Mouse (Mus musculus): ENCODE measurements around the gene Arpc3. TPM values are rescaled to one million over a fixed set of nuclear protein-coding genes. Genes with fewer than 3 reads are reported as not detected.

The Arpc3 gene
- total RNA-seq (2021) = 10 to 100 TPM; 54.0 to 63.0 TPM
- long read RNA-seq, experiment 1, partial matches to known transcripts = 3 of 6 reads
- long read RNA-seq, experiment 1, other reads (novel, unspliced or antisense) = 0 of 6 reads
- long read RNA-seq, experiment 2, partial matches to known transcripts = 1 of 7 reads
- long read RNA-seq, experiment 2, other reads (novel, unspliced or antisense) = 2 of 7 reads

DNA sequence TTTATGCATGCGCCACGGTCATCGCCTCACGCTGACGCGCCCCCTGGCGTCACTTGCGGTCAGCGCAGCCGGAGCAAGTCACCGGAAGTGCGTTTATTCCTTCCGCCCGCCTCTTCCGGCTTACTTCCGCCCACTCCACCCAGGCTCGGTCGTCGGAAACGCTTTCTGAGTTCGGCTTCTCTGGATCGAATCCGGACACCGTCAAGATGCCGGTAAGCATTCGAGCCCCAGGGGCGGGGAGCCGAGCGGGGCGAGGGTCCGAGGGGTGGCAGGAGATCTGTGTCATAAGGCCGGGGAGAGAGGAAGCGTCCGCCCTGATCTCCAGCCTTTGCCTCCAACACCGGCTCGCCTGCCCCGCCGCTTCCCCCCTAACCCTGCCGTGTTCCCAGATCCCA lies at the start of gene Arpc3:
Arpc3 (plus strand) TSS at position 93 of the 395 bp plus-strand sequence.
- peak; percentile 90 for DNase-seq (ENCODE audit: low spot score)

DNA sequence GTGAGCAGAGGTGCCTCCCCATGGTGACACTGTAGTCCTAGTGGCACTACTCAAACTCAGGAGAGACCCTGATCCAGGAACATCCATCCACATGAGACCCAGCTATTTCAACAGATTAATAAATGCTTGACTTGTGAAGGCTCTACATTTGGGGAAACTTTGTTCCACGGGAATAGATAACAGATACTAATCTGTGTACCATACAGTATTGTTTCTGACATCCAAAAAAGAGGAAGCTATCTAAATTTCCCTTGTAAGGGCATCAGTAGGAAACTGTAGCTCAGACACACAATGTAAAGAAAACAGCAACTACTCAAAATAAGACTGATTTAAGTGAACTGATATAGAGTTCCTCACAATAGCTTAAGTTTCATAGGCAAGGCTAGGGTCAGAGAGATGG lies 48.8 kb upstream of the Arpc3 start:
- no peak for DNase-seq (ENCODE audit: low spot score)

DNA sequence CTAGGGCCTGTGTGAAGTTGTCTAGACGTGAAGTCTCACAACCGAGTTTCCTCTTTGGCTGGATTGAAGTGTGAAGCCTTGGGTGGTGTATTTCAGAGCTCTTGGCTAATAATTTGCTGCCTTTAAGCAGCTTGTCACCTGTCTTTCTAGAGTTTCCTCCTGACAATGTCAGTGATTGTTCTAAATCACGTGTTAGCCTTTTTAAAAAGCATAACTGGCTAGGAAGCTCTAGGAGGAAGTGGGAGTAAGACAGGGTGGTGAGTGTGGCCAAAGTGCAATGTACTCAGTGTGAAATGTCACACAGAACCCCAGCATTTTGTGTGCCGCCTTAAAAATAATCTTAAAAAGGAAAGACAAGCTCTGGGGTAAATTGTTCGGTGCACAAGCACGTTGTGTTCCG lies 47.9 kb upstream of the Arpc3 start:
- DNase-seq (ENCODE audit: low spot score) = no peak

DNA sequence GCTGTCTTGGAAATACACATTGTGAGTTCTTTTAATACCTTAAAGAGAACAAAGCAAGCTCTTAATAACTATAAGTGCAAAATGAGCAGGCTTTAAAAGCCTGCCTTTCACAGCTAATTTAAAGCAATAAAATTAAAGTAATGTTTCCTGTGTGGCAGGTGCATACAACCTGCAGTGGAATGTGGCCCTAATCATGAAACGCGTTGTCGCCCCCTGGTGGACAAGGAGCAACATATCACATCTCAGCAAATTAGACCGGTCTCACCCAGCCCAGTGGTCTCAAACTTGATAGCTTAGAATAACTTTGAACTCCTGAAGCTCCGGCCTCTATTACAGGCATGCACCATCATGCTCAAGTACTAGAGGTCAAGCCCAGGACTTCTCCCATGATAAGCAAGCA lies 47.4 kb upstream of the Arpc3 start:
- DNase-seq (ENCODE audit: low spot score) = peak; percentile 75

DNA sequence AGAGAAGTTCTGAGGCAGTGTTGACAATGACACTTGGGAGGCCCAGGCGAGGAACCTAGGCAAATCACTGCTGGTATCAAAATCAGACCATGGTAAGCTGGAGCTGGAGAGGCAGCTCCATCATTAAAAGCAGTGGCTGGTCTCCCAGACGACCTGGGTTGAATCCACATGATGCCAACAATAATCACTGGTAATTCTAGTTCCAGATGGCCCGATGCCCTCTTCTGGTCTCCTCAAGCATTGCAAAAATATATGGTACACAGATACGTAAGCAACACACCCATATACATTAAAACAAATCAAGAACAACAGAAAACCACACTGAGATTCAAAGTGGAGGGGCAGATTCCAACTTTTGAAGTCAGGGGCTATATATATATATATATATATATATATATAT lies 45.9 kb upstream of the Arpc3 start:
- DNase-seq (ENCODE audit: low spot score) = no peak

DNA sequence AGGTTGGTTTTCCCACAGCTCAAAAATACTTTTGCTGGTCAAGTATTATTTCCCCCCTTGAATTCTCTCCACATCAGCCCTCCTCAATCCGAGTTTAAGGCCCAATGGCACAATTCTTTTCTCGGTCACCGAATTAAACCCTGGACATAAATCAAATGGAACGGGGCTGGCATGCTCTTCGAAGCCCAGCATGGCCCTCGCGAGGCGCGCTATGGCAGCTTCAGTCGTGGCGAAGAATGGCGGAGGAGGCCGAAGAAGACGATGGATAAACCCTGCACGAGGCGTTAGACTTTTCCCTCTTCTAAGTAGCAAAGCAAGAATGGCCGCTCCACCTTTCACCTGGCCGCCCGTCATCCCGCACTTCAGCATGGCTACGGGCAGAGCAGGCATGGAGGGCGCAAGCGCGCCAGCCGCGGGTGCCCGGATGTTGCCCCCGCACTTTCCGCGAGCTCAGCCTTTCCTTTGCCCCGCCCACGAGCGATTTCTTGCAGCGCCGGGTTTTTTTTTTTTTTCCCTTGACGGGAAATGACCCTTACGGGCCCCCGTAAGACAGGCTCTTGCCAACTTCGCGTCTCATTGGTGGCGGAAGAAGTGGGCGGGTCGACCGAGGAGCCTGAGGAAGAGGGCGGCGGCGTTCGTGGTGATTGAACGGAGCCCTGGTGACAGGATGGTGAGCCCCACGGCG lies 37.7 kb upstream of the Arpc3 start, which contains the start of the genes Rad9b and Vps29:
Rad9b (minus strand) TSS at position 427 of the 685 bp plus-strand sequence.
Vps29 (plus strand) TSS at position 563 of the 685 bp plus-strand sequence.
- DNase-seq (ENCODE audit: low spot score) = peak; percentile 98

DNA sequence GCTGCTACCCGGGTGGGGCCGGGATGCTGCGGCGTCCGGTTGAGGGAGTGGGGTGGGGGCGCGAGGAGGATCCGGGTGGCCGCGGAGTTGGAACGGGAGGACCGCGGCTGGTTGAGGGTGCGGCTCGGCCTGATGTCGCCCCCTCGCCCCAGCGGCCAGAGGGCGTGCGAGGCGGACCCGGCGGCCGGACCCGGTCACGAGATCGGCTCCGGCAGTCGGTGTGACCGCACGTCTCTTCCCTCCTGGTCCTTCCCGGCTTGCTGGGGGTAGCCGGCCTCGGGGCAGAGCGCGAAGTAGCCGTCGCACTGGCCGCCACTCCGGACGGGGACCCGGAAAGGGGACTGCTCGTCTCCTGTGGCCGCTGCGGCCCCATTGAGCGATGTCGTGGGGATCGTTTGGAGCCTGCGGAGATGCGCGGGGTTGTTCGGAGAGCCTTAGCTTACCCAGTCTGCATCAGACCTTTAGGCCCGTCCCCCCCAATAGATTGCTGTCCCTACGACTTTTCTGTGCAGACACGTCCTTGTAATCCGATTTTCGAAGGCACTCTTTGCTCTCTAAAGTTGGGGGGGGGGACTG lies 37.1 kb upstream of the Arpc3 start:
- no peak for DNase-seq (ENCODE audit: low spot score)

DNA sequence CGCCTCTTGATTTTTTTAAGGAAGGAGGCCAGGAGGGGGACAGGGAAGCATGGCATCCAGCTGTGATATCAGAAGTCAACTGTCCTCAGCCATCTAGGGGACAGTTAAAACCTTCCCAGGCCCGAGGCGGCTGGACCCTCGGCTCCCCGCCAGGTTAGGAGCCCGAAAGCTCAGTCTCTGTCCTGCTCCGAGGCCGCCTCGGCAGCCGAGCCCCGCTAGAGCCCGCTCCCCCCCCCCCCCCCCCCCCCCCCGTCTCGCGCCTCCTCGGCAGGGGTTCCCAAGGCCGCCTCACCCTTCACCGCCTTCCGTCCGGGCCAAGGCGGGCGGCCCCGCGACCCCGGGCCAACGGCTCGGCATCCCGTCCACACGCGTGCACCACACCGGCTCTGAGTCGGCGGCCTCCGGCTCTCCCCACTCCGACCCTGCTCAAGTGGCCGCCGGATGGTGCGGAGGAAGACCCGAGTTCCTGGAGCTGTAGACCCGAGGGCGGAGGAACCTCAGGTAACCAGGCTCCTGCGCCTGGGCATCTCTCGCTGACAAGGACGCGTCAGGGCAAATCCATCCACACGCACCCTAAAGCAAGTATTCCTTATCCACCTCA lies 20.0 kb upstream of the Arpc3 start, which contains the start of gene Gpn3:
Gpn3 (plus strand) TSS at position 286 of the 601 bp plus-strand sequence.
- no peak for DNase-seq (ENCODE audit: low spot score)

DNA sequence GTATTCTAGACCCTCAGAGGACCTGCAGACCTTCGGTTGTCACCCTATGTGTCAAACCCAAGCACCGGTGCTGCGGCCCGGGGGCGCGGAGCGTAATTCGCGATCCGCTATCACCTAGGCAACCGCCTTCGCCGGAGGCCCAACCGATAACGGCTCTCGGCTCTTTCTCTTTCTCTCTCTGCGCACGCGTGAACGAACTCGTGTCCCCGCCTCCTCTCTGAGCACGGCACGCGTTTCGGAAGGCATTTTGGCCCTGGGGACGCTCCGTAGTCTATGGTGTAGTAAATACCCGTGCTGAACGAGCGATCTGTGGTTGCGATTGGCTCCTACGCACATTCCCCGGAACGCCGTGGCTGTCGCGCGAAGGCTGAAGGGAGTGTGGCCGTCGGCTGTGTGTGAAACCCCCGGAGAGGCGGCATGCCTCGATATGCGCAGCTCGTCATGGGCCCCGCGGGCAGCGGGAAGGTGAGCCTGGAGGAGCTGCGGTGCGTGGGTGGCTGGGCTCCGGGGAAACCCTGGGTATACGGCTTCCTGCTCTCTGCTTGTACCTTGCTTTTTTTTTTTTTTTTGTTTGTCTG lies 19.4 kb upstream of the Arpc3 start, which contains the start of gene Fam216a:
Fam216a (minus strand) TSS at position 173 of the 578 bp plus-strand sequence.
- DNase-seq (ENCODE audit: low spot score) = peak; percentile 100

DNA sequence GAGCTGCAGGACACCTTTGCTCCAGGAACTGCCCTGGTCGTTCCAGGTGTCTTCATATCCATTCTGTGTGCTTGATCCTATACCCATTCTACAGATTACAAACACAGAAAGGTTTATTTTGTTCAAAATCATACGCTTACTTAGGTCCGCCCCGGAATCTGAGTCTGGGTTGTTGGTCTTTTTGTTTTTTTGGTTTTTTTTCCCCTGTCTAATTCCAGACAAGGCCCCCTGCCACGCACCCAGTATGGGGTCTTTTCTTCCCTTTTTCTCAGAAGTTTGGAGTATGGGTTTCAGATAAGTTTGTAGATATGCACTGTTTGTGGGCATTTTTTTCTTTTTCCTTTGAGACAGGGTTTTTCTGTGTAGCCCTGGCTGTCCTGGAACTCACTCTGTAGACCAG lies 18.8 kb upstream of the Arpc3 start:
- DNase-seq (ENCODE audit: low spot score) = no peak

DNA sequence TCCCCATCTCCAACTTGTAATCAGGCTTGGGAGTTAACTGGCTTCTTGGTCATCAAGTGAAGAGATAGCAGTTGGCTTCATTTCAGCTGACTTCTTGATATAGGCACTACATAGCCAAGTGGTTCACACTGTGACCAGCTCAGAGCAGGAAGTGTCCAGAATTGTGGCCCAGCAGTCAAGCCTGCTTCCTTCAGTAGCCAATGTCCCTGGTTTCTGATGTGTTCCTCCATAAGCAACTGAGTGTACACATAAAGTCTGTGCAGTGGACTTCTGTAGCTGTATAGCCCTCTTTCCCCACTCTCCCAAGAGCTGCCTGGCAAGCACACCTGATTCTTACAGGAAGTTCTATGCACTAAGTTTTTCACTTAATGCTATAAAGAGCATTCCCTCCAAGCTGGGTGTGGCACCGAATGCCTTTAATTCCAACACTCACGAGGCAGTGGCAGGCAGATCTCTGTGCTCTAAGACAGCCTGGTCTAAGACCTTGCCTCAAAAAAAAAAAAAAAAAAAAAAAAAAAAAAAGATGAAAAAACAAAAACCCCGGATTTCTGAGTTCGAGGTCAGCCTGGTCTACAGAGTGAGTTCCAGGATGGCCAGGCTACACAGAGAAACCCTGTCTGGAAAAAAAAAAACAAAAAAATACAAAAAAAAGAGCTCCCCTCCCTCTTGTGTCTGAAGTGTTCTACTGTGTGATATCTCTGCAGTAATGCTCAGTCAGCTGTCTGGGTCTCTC lies 14.4 kb upstream of the Arpc3 start:
- DNase-seq (ENCODE audit: low spot score) = no peak

DNA sequence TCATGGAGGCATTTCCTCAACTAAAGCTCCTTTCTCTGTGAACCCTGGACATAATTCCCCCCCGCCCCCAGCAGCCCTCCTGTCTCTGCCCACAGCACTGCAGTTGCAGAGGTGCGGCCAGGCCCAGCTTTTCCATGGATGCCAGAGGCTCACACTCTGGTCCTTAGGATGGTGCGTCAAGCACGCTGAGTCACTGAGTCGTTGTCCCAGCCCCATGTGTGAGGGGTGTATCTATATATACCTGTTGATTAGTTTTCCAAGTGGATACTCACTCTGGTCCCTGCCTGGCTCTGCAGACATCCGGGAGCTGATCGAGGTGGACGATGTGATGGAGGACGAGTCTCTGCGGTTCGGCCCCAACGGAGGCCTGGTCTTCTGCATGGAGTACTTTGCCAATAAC lies 13.5 kb upstream of the Arpc3 start:
- no peak for DNase-seq (ENCODE audit: low spot score)

DNA sequence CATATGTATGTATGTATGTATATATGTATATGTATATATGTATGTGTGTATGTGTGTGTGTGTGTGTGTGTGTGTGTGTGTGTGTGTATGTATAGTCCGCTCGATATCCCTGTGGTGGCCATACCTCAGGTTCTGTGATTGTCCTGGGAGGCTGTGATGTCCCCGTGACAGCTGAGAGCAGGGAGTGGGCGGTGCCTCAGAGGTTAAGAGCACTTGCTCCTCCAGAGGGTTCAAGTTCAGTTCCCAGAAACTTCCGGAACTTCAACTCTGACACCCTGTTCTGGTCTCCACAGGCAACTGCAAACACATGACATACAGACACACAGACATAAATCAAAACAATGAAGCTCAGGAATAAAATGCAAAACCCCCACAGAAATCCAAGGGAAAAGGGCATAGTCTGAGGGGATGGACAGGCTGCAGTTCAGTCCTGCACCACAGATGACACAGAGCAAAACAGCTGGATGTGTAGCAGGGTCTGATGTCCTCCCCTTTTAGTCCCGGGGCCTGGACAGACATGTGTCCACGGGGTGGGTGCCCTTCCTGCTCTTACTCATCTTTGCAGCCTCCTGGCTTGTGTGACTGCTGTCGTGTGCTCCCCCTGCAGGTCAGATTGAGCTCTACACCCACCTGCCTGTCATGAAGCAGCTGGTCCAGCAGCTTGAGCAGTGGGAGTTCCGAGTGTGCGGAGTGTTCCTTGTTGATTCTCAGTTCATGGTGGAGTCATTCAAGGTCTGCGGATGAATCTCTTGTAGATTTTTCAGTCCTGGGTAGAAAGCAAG lies 12.1 kb upstream of the Arpc3 start:
- peak; percentile 79 for DNase-seq (ENCODE audit: low spot score)

DNA sequence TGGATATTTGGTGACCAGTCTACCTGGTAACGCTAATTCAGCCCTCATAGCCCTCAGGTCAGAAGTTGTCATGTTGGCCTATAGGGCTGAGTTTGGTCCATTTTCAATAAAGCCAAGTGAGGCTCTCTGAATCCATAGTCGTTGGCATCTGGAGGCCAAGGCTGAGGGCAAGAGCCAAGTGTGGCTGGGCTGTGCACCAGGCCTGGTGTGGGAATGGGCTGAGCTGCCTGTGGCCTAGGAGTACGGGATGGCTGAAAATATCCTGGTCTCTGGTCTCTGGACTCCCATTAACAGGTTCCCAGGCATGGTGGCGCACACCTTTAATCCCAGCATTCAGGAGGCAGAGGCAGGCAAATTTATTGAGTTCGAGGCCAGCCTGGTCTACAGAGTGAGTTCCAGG lies 1.7 kb upstream of the Arpc3 start:
- no peak for DNase-seq (ENCODE audit: low spot score)

DNA sequence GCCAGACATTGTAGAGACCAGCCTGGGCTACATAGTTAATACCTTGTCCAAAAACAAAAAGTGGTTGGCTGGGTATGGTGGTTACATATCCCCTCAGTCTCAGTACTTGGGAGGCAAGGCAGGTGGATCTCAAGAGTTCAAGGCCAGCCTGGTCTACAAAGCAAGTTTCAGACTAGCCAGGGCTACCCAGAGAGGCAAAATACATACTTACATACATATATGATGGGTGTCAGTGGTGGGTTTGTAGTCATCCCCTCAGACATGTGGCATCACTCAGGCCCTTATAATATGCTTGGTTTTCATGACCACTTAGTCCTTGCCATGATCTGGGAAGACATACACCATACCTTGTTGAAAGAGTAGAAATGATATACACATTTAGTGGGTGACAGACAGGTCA lies 1.0 kb upstream of the Arpc3 start:
- DNase-seq (ENCODE audit: low spot score) = no peak

DNA sequence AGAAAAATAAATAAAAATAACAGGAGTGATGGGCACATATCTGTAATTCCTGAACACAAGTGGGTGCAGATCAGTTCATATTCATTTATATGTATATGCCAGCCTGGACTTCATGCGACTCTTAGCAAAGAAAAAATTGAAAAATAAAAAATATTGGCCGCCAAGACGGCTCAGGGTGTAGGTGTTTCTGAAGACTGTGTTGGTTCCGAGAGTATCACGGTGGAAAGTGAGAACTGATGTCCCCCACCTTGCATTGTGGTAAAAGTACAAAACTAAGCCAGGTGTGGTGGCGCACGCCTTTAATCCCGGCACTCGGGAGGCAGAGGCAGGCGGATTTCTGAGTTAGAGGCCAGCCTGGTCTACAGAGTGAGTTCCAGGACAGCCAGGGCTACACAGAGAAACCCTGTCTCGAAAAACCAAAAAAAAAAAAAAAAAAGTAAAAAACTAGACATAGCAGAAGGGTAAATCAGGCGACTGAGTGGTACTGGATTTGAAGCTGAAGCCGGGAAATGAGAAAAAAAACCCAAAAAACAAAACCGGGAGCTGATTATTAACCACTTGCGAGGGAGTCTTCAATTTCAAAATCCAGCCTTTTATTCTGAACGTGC lies 396 bp upstream of the Arpc3 start:
- DNase-seq (ENCODE audit: low spot score) = no peak

DNA sequence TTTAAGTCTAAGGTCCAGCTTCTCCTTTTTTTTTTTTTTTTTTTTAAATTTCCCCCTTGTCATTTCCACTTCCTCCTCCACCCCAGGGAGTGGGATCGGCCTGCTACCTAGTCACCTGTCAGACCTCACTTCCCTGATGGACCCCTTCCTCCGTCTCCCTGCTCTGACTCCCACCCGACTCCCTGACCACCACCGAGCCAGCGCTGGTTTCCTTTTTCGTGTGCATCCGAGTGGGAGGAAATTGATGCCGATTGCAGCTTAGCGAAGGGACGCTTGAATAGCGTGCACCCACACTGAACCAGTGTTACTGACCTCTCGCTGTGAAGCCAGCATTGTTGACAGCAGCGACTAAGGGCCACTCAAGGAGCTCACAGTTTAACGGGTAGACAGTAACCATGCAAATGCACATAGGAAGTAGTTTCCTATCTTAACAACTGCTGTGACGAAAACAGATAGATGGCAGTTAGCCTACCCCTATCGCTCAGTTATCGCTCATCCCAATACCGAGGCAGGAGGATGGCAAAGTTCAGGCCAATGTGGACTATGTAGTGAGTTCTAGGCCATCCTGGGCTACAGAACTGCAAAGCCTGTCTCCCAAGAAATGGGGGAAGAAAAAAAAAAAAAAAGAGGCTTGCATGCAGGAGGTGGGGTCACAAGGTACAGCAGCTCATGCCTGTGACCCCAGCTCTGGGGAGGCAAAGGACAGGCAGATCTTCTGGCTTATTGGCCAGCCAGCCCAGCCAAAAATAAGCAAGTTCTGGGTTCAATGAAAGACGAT lies 738 bp downstream of the Arpc3 start:
- no peak for DNase-seq (ENCODE audit: low spot score)

DNA sequence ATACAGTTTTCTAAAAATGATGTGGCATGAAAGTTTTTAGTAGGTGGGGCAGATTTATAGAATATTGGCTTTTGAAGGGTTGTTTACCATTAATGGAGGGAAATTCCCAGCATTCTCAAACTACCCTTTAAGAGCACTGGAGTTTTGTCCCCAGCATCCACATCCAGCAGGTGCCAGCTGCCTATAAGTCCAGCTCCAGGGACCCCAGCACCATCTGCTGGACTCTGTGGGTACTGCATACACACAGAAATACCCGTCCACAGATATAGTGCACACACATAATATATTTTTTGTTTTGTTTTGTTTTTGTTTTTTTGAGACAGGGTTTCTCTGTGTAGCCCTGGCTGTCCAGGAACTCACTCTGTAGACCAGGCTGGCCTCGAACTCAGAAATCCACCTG lies 2.2 kb downstream of the Arpc3 start:
- peak; percentile 72 for DNase-seq (ENCODE audit: low spot score)

DNA sequence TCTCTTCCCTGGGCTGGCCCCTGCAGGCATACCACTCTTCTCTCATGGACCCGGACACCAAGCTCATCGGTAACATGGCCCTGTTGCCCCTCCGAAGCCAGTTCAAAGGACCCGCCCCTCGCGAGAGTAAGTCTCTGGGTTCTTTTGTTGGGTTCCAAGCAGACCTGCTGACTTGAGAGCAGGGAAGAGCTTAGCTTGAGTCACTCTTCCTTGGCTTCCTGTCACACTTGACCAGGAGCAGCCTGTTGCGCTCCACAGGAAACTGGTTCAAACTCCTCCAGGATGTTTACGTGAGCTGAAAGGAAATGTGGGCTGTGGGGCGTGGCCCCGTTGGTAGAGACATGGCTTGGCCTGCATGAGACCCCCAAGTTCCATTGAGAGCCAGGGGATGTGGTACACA lies 5.1 kb downstream of the Arpc3 start:
- DNase-seq (ENCODE audit: low spot score) = no peak
